12 mouse cellular contexts compared by ENCODE assay signal in the genomic region with DNA sequence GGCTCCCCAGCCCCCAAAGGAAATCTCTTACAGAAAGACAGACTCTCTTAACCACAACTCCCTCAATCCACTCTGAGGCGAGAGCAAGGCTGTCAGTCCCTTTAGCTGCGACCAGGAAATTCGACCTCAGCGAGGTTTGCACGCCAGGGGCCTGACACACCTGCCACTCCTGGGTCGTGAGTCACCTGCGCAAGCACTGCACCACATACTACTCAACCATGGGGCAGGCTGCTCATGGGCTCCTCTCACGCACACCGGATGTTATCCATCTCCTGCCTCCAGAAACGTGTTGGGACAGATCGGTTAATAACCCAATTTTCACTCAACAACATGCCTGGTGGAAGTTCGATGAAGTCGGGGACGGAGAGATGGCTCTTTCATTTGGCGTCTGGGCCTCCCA.
A peak's percentile ranks its signal among the peaks of the same experiment; 100 is the strongest.
DNase-seq lines count a peak whose midpoint lies in the region; ATAC-seq and TF ChIP-seq lines count a peak whose summit lies in the region.
"Had no signal": no experiment of that assay in that cellular context is flagged by ENCODE, and none has a peak within 500 bp of the region (broad histone marks: within the 10 kb centered on the region; RNA-seq: fewer than 3 reads in every experiment).

No protein-coding gene starts in this region.

- 0 out of 2 replicates have a peak overlapping the region, but pooled peaks have one; percentile 4 for H3K4me2 ChIP-seq in heart, embryonic 11.5 days
- peak overlapping the region; percentile 78; the same call in 1 of the 2 replicates for H3K4me2 ChIP-seq in neural tube, embryonic 11.5 days (ENCODE audit: low read depth)
- H3K4me2 ChIP-seq in limb, embryonic 13.5 days (replicated peaks), result peak overlapping the region; percentile 95
- H3K4me2 ChIP-seq in stomach, postnatal 0 days (replicated peaks; ENCODE audit: low read depth), result peak overlapping the region; percentile 90; the same call in 1 of the 2 replicates
- H3K4me2 ChIP-seq: heart, embryonic 15.5 days had no signal

- no peak for ATAC-seq in heart, embryonic 11.5 days (replicated peaks; ENCODE audit: insufficient number of reproducible peaks, low FRiP score, low TSS enrichment)
- no peak for ATAC-seq in neural tube, embryonic 11.5 days (ENCODE audit: insufficient read depth, low FRiP score, low TSS enrichment)
- ATAC-seq in limb, embryonic 13.5 days (ENCODE audit: low FRiP score, low read depth), result no peak
- ATAC-seq in stomach, postnatal 0 days (ENCODE audit: low FRiP score, low TSS enrichment), result peak; percentile 83
- ATAC-seq: liver, postnatal 0 days had no signal

- TF ChIP-seq EP300 in stomach, postnatal 0 days (optimal IDR thresholded peaks at IDR 0.05), result no peak

- H3K36me3 ChIP-seq in heart, embryonic 11.5 days (ENCODE audit: control insufficient read depth, insufficient read depth, low read length), result no peaks in the 10 kb centered on the region
- no peaks in the 10 kb centered on the region for H3K36me3 ChIP-seq in neural tube, embryonic 11.5 days (ENCODE audit: control insufficient read depth, insufficient read depth, low read length)
- no peaks in the 10 kb centered on the region for H3K36me3 ChIP-seq in limb, embryonic 13.5 days
- H3K36me3 ChIP-seq in stomach, postnatal 0 days (ENCODE audit: control insufficient read depth, insufficient read depth, low read length), result no peaks in the 10 kb centered on the region
- H3K36me3 ChIP-seq: G1E; heart, embryonic 15.5 days had no signal

- TF ChIP-seq CTCF in stomach, postnatal 0 days (IDR thresholded peaks at IDR 0.05; ENCODE audit: low read depth), result 0 out of 2 replicates have a peak, but pooled peaks have one; percentile 1
- no peak for TF ChIP-seq CTCF in left cerebral cortex, adult 2 months (IDR thresholded peaks at IDR 0.05)

- H3K27me3 ChIP-seq in heart, embryonic 11.5 days (ENCODE audit: control insufficient read depth, insufficient read depth, low read length), result peaks cover 14% of the 10 kb centered on the region; the same call in 1 of the 2 replicates
- H3K27me3 ChIP-seq in neural tube, embryonic 11.5 days (ENCODE audit: control insufficient read depth, insufficient read depth, low read length), result no peaks in the 10 kb centered on the region
- peaks cover 12% of the 10 kb centered on the region for H3K27me3 ChIP-seq in limb, embryonic 13.5 days
- no peaks in the 10 kb centered on the region for H3K27me3 ChIP-seq in stomach, postnatal 0 days (ENCODE audit: control insufficient read depth, insufficient read depth, low read length)

- H3K9ac ChIP-seq in heart, embryonic 11.5 days (ENCODE audit: low read depth, low read length), result no peak overlapping the region
- H3K9ac ChIP-seq in neural tube, embryonic 11.5 days (ENCODE audit: low read length), result no peak overlapping the region
- no peak overlapping the region; the same call in 1 of the 2 replicates for H3K9ac ChIP-seq in limb, embryonic 13.5 days
- 0 out of 2 replicates have a peak overlapping the region, but pooled peaks have one; percentile 35 for H3K9ac ChIP-seq in stomach, postnatal 0 days (ENCODE audit: low read length)
- H3K9ac ChIP-seq: heart, embryonic 15.5 days; liver, postnatal 0 days had no signal

- H3K4me3 ChIP-seq in heart, embryonic 11.5 days (ENCODE audit: low read depth, low read length), result no peak overlapping the region
- H3K4me3 ChIP-seq in neural tube, embryonic 11.5 days (ENCODE audit: low read depth, low read length), result no peak overlapping the region
- peak overlapping the region; percentile 71; the same call in 1 of the 2 replicates for H3K4me3 ChIP-seq in limb, embryonic 13.5 days
- H3K4me3 ChIP-seq in stomach, postnatal 0 days (ENCODE audit: low read depth, low read length), result no peak overlapping the region; the same call in 1 of the 2 replicates
- H3K4me3 ChIP-seq in left cerebral cortex, adult 2 months, result no peak overlapping the region
- H3K4me3 ChIP-seq: heart, embryonic 15.5 days had no signal

- H3K4me1 ChIP-seq in heart, embryonic 11.5 days (ENCODE audit: control insufficient read depth, insufficient read depth, low read length), result no peaks in the 10 kb centered on the region
- H3K4me1 ChIP-seq in neural tube, embryonic 11.5 days (ENCODE audit: control insufficient read depth, insufficient read depth, low read length), result peaks cover 12% of the 10 kb centered on the region; the same call in 1 of the 2 replicates
- H3K4me1 ChIP-seq in limb, embryonic 13.5 days, result peaks cover 66% of the 10 kb centered on the region
- 0 out of 2 replicates have a peak, but pooled peaks cover 2% of the 10 kb centered on the region for H3K4me1 ChIP-seq in stomach, postnatal 0 days (replicated peaks; ENCODE audit: control insufficient read depth, insufficient read depth)

- intact Hi-C loops in left cerebral cortex, adult 2 months (cut with DNase I), result loop anchor here (10.0 kb wide), 1 partner anchor 616 kb away; no protein-coding TSS in a partner anchor

- DNase-seq in heart, adult 11 months, result no peak
- DNase-seq in neural tube, embryonic 11.5 days (ENCODE audit: low spot score), result no peak
- DNase-seq in neural tube, embryonic 10.5 days (ENCODE audit: extremely low spot score, low spot score), result no peak
- peak; percentile 81 for DNase-seq in stomach, postnatal 0 days (ENCODE audit: low spot score)
- DNase-seq in layer of hippocampus, adult 18-20 months (ENCODE audit: low spot score in 2 of 2), result no peak
- DNase-seq in left cerebral cortex, adult 2 months (ENCODE audit: extremely low spot score in 1 of 2, low spot score in 2 of 2), result no peak
- DNase-seq: kidney, adult 9 months; liver, postnatal 0 days had no signal

- H3K9me3 ChIP-seq in heart, embryonic 11.5 days (replicated peaks; ENCODE audit: control insufficient read depth, low read length), result no peaks in the 10 kb centered on the region
- H3K9me3 ChIP-seq in neural tube, embryonic 11.5 days (ENCODE audit: control insufficient read depth, low read length), result no peaks in the 10 kb centered on the region
- H3K9me3 ChIP-seq in limb, embryonic 13.5 days, result no peaks in the 10 kb centered on the region
- no peaks in the 10 kb centered on the region for H3K9me3 ChIP-seq in stomach, postnatal 0 days (ENCODE audit: control insufficient read depth, low read length)
- H3K9me3 ChIP-seq: heart, embryonic 15.5 days had no signal

- no peak overlapping the region for H3K27ac ChIP-seq in heart, embryonic 11.5 days (ENCODE audit: low read depth, low read length)
- no peak overlapping the region for H3K27ac ChIP-seq in neural tube, embryonic 11.5 days (ENCODE audit: low read depth, low read length)
- no peak overlapping the region for H3K27ac ChIP-seq in limb, embryonic 13.5 days
- H3K27ac ChIP-seq in stomach, postnatal 0 days (replicated peaks), result peak overlapping the region; percentile 88
- H3K27ac ChIP-seq in left cerebral cortex, adult 2 months, result no peak overlapping the region
- H3K27ac ChIP-seq: heart, embryonic 15.5 days had no signal

- WGBS in heart, embryonic 11.5 days (ENCODE audit: insufficient replicate concordance), result 76% methylated on average over 15 of the region's 15 CpGs
- WGBS in neural tube, embryonic 11.5 days, result 78% methylated on average over 15 of the region's 15 CpGs
- 67% methylated on average over 15 of the region's 15 CpGs for WGBS in limb, embryonic 13.5 days
- 62% methylated on average over 15 of the region's 15 CpGs for WGBS in stomach, postnatal 0 days

Comparison
In these comparisons a context has a peak if more than half of its experiments do, and no peak if none do; other contexts are left out.
1. H3K4me2 ChIP-seq: peak in every context shown above with its lines; median percentile 95 in limb, embryonic 13.5 days; 90 in stomach, postnatal 0 days; 78 in neural tube, embryonic 11.5 days; 4 in heart, embryonic 11.5 days.